Mouse (Mus musculus) lung, embryonic 14.5 days (tissue): Measurements from ENCODE around the gene Gm28048. TPM values are rescaled to one million over a fixed set of nuclear protein-coding genes. Genes with fewer than 3 reads are reported as not detected.

Source experiments
- ATAC-seq: fragments of 200-750 bp; cut with Nextera tagmentation; 2 replicates; pipeline ENCODE4 v1.8.0; 2017; ENCODE audit warnings: mild to moderate bottlenecking, moderate TSS enrichment, moderate library complexity; ENCODE audit not compliant: insufficient read depth
- DNase-seq: peaks from one replicate; pipeline ENCODE4 v3.0.0-alpha.2; 2015
- H3K27ac ChIP-seq: fragments of 300-500 bp; sonication (generic); 2 replicates; pipeline ENCODE4 v1.5.1; 2014; ENCODE audit warnings: low read depth, mild to moderate bottlenecking, moderate library complexity
- H3K27me3 ChIP-seq: fragments of 300-500 bp; sonication (generic); 2 replicates; pipeline ENCODE4 v1.6.1; 2014; ENCODE audit warnings: low read length, control low read depth; ENCODE audit not compliant: insufficient read depth
- H3K36me3 ChIP-seq: fragments of 300-500 bp; sonication (generic); 2 replicates; pipeline ENCODE4 v1.6.1; 2014; ENCODE audit warnings: control low read depth; ENCODE audit not compliant: insufficient read depth
- H3K4me1 ChIP-seq: fragments of 300-500 bp; sonication (generic); 2 replicates; pipeline ENCODE4 v1.6.1; 2014; ENCODE audit warnings: antibody characterized with exemption, control low read depth; ENCODE audit not compliant: insufficient read depth
- H3K4me2 ChIP-seq: fragments of 300-500 bp; sonication (generic); 2 replicates; pipeline ENCODE4 v1.6.1; 2014; ENCODE audit warnings: mild to moderate bottlenecking
- H3K4me3 ChIP-seq: fragments of 300-500 bp; sonication (generic); 2 replicates; pipeline ENCODE4 v1.5.1; 2014; ENCODE audit warnings: low read depth, low read length
- H3K9ac ChIP-seq: fragments of 300-500 bp; sonication (generic); 2 replicates; pipeline ENCODE4 v1.6.1; 2014
- H3K9me3 ChIP-seq: fragments of 300-500 bp; sonication (generic); 2 replicates; pipeline ENCODE4 v1.6.1; 2016; ENCODE audit warnings: low read depth, low read length, control low read depth
- CTCF ChIP-seq: IDR thresholded peaks from 2 replicates; pipeline ENCODE4 v1.5.1; 2016; ENCODE audit warnings: antibody characterized with exemption, low read depth
- WGBS: fragments of 180-500 bp; shearing (Covaris S2); extraction: QIAGEN DNeasy Blood & Tissue Kit; methylation state at CpG from one replicate; pipeline ENCODE4 v1.1.7; 2014; 5-methylcytosine and 5-hydroxymethylcytosine counted together
- polyA plus RNA-seq: library from polyadenylated mRNA; unstranded; fragments of >200 nt; fragmentation: Nextera tagmentation; extraction: Ambion mirVana; gene quantifications from 2 replicates; pipeline ENCODE4 v1.2.1, GENCODE M21; 2014

Gm28048 gene
- polyA plus RNA-seq, 1 experiment from 2014 or later = 15.3 TPM

GRCm38 (mm10) chr11:22798916-22799315 is 183.0 kb downstream of the Gm28048 start:
- H3K4me1 ChIP-seq = peaks cover 14% of the 10 kb centered on the region
- no peak for TF ChIP-seq CTCF
- no peak for ATAC-seq
- no peaks in the 10 kb centered on the region for H3K9me3 ChIP-seq
- no peaks in the 10 kb centered on the region for H3K36me3 ChIP-seq
- no peak overlapping the region; the same call in 1 of the 2 replicates for H3K27ac ChIP-seq
- no peak for DNase-seq
- 66% methylated on average over 5 of the region's 5 CpGs for WGBS
- no peak overlapping the region for H3K9ac ChIP-seq
- no peak overlapping the region for H3K4me3 ChIP-seq
- H3K4me2 ChIP-seq = no peak overlapping the region
- no peaks in the 10 kb centered on the region for H3K27me3 ChIP-seq

GRCm38 (mm10) chr11:22794734-22795133 is 187.2 kb downstream of the Gm28048 start:
- Histone ChIP-seq H3K9me3 (no peaks in the 10 kb centered on the region), H3K27me3 (no peaks in the 10 kb centered on the region), H3K36me3 (no peaks in the 10 kb centered on the region), H3K9ac (no peak overlapping the region), H3K27ac (no peak overlapping the region), H3K4me1 (peaks cover 7% of the 10 kb centered on the region), H3K4me2 (no peak overlapping the region), H3K4me3 (no peak overlapping the region)
- TF ChIP-seq CTCF = no peak
- ATAC-seq (no peak), DNase-seq (no peak)
- 90% methylated on average over 1 of the region's 1 CpGs for WGBS

DNA sequence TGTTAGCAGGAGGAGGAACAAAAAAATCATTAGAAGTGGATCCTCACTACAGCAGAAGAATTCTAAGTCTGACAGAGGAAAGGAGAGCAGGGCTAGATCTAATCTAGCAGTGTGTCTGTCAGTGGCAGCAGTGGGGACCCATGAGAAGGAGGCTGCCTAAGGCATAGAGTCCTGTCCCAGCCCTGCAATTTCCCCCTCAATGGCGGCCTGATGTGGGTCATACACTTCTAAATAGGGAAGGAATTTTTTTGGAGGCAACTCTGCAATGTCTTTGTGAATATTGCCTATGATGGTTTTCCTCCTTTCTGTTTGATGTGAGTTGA is 188.0 kb downstream of the Gm28048 start:
- no peak for TF ChIP-seq CTCF
- H3K27me3 ChIP-seq = no peaks in the 10 kb centered on the region
- H3K4me2 ChIP-seq = no peak overlapping the region
- H3K27ac ChIP-seq = no peak overlapping the region
- H3K9ac ChIP-seq = no peak overlapping the region
- 83% methylated on average over 1 of the region's 1 CpGs for WGBS
- ATAC-seq = no peak
- no peaks in the 10 kb centered on the region for H3K9me3 ChIP-seq
- no peak overlapping the region for H3K4me3 ChIP-seq
- no peak for DNase-seq
- no peaks in the 10 kb centered on the region; the same call in 1 of the 2 replicates for H3K4me1 ChIP-seq
- no peaks in the 10 kb centered on the region for H3K36me3 ChIP-seq

DNA sequence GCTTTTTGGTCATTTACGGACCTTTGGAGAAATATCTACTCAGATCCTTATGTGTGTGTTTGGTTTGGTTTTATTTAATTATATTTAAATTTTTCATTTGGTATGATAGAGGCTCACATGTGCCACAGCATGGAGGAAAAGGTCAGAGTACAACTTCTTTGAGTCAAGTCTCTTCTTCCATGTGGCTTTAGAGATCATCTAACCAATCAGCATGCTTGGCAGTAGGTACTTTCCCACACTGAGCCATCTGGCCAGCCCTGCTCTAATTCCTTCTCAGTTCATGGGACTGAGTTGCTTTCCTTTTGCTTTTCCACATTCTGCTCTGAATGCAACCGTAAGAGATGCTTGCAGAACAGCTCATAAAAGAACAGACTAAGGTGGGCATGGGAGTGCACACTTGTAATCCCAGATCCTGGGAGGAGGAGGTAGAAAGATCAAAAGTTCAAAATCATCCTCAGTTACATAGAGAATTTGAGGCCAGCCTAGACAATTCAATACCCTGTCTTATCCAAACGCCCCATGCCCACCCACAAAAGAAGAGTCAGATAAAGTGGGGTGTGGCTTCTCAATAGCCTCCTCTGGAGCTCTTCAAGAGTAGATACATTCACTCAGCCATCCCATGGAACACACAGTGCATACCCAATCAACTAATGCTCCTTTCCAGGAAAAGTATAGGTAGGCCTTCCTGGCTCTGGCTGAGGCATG is 188.6 kb downstream of the Gm28048 start:
- no peak overlapping the region for H3K4me2 ChIP-seq
- H3K4me1 ChIP-seq = no peaks in the 10 kb centered on the region
- WGBS = 87% methylated on average over 3 of the region's 3 CpGs
- H3K9me3 ChIP-seq = no peaks in the 10 kb centered on the region
- no peak overlapping the region for H3K9ac ChIP-seq
- H3K27ac ChIP-seq = no peak overlapping the region
- DNase-seq = no peak
- H3K36me3 ChIP-seq = no peaks in the 10 kb centered on the region
- H3K4me3 ChIP-seq = no peak overlapping the region
- H3K27me3 ChIP-seq = no peaks in the 10 kb centered on the region
- no peak for ATAC-seq
- no peak for TF ChIP-seq CTCF

DNA sequence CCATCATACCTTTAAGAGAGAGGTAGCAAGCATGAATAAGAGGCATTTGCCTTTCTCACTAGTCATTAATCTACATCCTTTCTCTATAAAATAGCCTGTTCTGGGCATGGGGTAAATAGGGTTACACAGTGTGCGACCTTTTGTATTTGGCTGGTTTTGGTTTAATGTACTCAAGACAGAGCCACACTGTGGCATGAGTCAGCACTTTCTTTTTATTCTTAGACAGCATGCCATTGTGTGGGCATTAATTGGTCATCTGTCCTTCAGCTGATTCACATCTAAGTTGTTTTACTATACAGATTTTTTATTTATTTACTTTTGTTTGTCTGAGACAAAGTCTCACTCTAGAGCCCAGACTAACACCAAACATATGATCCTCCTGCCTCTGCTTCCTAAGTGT is 189.7 kb downstream of the Gm28048 start:
- Histone ChIP-seq H3K36me3 (no peaks in the 10 kb centered on the region), H3K27me3 (no peaks in the 10 kb centered on the region), H3K4me3 (no peak overlapping the region), H3K9me3 (no peaks in the 10 kb centered on the region), H3K27ac (no peak overlapping the region), H3K4me1 (no peaks in the 10 kb centered on the region), H3K9ac (no peak overlapping the region), H3K4me2 (no peak overlapping the region)
- no peak for TF ChIP-seq CTCF
- no peak for DNase-seq
- 89% methylated on average over 1 of the region's 1 CpGs for WGBS
- no peak for ATAC-seq

GRCm38 (mm10) chr11:22791726-22792125 is 190.2 kb downstream of the Gm28048 start:
- Histone ChIP-seq H3K4me1 (no peaks in the 10 kb centered on the region), H3K4me3 (no peak overlapping the region), H3K4me2 (no peak overlapping the region), H3K9ac (no peak overlapping the region), H3K36me3 (no peaks in the 10 kb centered on the region), H3K27me3 (no peaks in the 10 kb centered on the region), H3K9me3 (no peaks in the 10 kb centered on the region), H3K27ac (no peak overlapping the region)
- 82% methylated on average over 5 of the region's 5 CpGs for WGBS
- TF ChIP-seq CTCF = no peak
- DNase-seq (no peak), ATAC-seq (no peak)

DNA sequence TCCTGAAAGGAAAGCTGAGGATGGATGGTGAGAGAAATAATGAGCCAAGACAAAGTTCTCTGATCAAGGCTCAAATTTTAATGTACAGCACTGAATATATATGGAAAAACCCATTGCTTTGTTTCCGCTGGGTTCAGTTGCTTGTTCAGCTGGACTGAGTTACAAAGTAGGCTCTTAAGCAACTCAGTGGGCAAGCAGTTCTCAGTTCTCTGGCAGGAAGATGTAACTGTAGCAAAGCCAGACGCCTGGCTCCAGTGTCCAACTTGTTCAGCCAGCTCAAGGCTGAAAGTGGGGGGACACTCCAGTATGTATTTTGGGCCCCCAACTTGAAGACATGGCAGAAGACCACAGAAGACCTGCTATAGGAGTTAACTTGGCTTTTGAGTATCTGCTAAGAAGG is 194.1 kb downstream of the Gm28048 start:
- DNase-seq (no peak), ATAC-seq (no peak)
- H3K9ac ChIP-seq = no peak overlapping the region
- no peaks in the 10 kb centered on the region for H3K27me3 ChIP-seq
- no peaks in the 10 kb centered on the region for H3K4me1 ChIP-seq
- no peaks in the 10 kb centered on the region for H3K9me3 ChIP-seq
- no peak overlapping the region for H3K4me3 ChIP-seq
- TF ChIP-seq CTCF = no peak
- WGBS = 85% methylated on average over 2 of the region's 2 CpGs
- no peak overlapping the region for H3K4me2 ChIP-seq
- no peak overlapping the region for H3K27ac ChIP-seq
- H3K36me3 ChIP-seq = no peaks in the 10 kb centered on the region

Other genes starting within 250 kb of the Gm28048 start
- 7.2 and 7.5 TPM in 2 replicates for gene B3gnt2, start 121.1 kb downstream of the Gm28048 start, polyA plus RNA-seq
- gene Zrsr1, start 10.1 kb downstream of the Gm28048 start, polyA plus RNA-seq = 2.8 and 3.3 TPM in 2 replicates
- 409 and 422 TPM in 2 replicates for gene Commd1, start 292 bp upstream of the Gm28048 start, polyA plus RNA-seq
- gene Cct4, start 8.4 kb upstream of the Gm28048 start, polyA plus RNA-seq = 302 and 320 TPM in 2 replicates
- gene Fam161a, start 25.4 kb upstream of the Gm28048 start, polyA plus RNA-seq = 3.8 and 4.0 TPM in 2 replicates